Mouse (Mus musculus) gastrocnemius, postnatal 25 days (tissue): Measurements from ENCODE around the gene Rfng. TPM values are rescaled to one million over a fixed set of nuclear protein-coding genes. Genes with fewer than 3 reads are reported as not detected.
"Not testable (repeated sequence)": the region's sequence is repeated elsewhere in the genome, so short reads cannot be mapped to it uniquely, and the experiment has no call there.

Source experiments
- DNase-seq: peaks from one replicate; pipeline ENCODE4 v3.0.0; 2022
- total RNA-seq, 2 experiments: library from RNA; stranded (reverse); gene quantifications; 1 replicate in 1 of 2; 2 replicates in 1 of 2; pipeline ENCODE4 v1.2.3; 2021

Gene Rfng
- total RNA-seq, 2 experiments from 2014 or later, result 9.6 to 11.0 TPM

- no peak for DNase-seq
These were observed 28.1 kb upstream of the Rfng start for GRCm38 (mm10) chr11:120812068-120812467.

DNA sequence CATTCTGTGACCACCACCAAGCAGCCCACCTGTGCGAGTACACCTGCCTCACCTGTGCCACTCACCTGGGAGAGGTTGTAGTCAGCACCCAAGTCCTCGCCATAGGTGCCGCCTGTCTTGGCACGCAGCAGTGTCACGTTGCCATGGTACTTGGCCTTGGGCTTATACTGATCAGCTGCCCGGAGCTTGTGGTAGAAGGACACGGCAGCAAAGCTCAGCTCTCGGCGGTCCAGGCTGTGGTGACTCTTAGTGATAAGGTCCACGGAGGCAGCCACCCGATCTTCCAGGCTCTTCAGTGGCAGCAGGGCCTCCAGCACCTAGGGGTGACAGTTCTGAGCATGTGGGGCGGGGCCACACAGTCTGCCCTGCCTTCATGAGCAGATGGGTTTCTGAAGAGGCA lies 24.0 kb upstream of the Rfng start:
- no peak for DNase-seq

GRCm38 (mm10) chr11:120805375-120806298 lies 21.6 kb upstream of the Rfng start:
- no peak for DNase-seq

DNA sequence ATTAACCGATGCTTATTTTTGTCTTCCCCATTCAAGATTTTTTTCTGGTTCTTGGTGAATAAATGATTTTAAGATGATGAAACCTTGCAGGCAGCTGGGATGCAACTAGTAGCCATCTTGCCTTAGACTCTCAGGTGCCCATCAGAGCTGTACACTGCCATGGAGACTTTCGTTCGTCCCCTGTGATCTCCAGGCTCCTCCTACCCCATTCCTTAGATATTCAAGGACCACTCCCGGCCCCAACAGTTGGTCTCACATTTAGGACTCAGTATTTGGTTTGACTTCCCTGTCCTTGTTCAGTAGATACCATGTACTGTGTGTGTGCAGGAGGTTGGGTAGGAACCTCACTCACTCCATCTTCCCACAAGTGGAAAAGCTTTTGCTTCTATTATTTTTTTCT lies 20.8 kb upstream of the Rfng start:
- DNase-seq, result no peak

DNA sequence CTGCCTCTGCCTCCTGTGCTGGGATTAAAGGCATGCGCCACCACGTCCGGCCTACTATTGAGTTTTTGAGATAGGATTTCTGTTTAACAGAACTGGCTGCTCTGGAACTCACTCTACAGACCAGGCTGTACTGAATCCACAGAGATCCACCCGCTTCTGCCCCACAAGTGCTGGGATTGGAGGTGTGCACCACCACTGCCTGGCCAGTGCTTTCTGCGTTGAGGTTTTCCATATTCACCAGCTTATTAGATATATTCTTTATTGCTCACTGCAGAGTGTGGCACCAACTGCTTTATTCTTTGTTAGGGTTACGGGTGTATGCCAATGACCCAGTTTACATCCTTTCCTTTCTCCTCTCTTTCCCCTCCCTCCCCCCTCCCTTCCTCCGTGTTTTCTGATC lies 20.3 kb upstream of the Rfng start:
- no peak for DNase-seq

DNA sequence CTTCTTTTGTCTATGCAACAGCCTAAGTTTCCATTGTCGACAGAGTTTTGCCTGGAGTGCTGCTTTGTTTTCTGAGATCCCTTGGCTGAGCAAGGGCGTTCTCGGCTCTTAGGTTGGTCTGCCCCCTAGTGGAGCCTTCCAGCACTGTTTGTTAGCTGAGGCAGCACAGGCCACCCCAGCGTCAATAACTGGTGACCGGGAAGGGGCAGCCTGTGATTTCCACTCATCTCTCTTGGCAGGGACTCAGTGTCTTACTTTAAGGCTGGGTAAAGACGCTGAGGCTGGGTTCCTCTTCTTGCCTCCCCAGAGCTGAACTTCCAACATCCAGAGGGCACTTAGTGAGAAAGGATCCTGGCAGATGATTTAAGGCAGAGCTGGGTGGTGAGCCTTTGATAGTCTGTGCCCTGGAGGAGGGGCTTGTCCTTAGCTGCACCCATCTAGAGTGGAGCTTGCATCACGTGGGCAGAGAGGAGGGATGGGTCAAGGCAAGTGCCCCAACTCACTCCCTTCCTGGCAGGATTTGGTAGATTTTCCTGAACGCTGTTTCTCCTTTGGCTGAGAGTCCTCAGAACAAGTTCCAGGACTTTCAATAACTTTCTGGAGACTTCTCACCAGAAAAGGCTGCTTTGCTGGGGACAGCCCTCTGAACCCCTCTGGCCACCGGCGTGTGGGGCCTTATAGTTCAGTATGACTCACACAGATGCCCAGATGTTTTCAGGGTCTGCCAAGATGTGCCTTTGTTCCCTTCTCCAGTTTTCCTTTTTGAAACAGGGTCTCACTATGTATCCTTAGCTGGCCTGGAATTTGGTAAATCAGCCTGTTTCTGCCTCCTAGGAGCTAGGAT lies 16.3 kb upstream of the Rfng start:
- DNase-seq, result peak; percentile 86

DNA sequence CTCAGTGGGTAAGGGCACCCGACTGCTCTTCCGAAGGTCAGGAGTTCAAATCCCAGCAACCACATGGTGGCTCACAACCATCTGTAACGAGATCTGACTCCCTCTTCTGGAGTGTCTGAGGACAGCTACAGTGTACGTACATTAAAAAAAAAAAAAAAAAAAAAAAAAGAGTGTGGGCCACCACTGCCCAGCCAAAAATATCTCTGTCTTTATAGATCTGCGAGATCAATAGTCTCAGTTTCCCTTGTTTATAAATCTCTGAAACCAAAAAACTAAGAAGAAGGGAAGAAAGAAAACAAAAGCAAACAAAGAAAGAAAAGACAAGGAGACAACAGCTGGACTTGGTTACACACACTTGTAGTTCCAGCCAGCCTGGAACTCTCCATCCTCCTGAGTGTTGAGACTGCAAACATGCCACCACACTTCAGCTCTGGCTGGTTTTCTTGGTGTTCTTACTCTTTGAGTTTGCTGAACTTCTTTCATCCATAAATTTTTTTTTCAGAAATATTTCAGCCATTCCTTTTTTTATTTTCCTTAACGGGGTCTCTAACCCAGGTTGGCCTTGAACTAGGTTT lies 15.4 kb upstream of the Rfng start:
- DNase-seq, result no peak

- DNase-seq, result no peak
These were observed 14.2 kb upstream of the Rfng start for GRCm38 (mm10) chr11:120798244-120798643.

- no peak for DNase-seq
These were observed 12.6 kb upstream of the Rfng start for GRCm38 (mm10) chr11:120796614-120796946.

- peak; percentile 95 for DNase-seq
These were observed 12.0 kb upstream of the Rfng start, which contains the start of gene Dus1l for GRCm38 (mm10) chr11:120795756-120796613. Gene Dus1l, minus strand, starts transcription at chr11:120796403.

DNA sequence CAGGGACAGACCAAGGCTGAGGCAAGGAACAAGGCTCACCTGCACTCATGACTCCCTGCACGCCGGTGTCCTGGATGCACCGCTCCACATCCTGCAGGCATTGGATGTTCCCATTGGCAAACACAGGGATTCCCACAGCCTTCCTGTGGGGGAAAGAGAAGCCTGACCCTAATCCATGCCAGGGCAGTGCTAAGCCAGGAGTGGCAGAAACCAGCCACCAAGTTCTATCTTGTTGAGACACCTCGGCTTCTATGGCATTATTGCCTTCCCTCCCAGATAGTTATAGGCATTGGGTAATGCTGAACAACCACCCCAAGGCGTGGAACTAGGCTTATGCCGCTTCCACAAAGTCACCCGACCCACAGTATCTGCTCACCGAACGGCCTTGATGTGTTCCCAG lies 8.6 kb upstream of the Rfng start:
- DNase-seq, result no peak

DNA sequence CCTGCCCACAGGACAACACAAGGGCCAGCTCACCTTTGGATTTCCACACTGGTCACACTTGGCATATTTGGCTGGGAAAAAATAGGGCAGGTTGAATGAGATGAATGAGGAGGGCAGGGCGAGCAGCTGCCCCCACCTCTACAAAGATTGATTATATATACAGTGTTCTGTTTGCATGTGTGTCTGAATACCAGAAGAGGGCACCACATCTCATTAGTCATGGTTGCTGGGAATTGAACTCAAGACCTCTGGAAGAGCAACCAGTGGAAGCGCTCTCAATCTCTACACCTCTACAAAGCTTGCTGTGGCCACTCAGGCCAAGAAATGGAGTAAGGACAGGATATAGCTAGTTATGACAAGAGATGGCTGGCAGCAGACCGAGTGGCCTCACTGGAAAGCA lies 5.8 kb upstream of the Rfng start:
- no peak for DNase-seq

GRCm38 (mm10) chr11:120789355-120789754 lies 5.3 kb upstream of the Rfng start:
- DNase-seq, result no peak

DNA sequence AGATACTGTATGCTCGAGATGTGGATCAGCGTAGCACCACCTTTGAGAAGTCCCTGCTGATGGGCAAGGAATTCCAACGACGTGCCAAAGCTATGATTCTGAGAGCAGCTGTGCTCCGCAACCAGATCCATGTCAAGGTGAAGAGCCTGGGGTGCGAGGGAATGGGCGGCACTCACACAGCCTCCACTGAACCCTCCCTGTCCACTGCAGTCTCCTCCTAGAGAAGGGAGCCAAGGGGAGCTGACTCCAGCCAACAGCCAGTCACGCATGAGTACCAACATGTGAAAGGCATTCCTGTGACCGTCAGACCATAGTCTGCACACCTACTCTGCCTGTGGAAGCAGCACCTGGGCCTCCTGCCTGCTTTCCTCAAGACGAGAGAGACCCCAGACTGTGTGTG lies 4.5 kb upstream of the Rfng start:
- DNase-seq, result not testable (repeated sequence)

GRCm38 (mm10) chr11:120785145-120785544 lies 1.1 kb upstream of the Rfng start:
- DNase-seq, result no peak

GRCm38 (mm10) chr11:120783426-120784063 lies 462 bp downstream of the Rfng start:
- DNase-seq, result no peak

DNA sequence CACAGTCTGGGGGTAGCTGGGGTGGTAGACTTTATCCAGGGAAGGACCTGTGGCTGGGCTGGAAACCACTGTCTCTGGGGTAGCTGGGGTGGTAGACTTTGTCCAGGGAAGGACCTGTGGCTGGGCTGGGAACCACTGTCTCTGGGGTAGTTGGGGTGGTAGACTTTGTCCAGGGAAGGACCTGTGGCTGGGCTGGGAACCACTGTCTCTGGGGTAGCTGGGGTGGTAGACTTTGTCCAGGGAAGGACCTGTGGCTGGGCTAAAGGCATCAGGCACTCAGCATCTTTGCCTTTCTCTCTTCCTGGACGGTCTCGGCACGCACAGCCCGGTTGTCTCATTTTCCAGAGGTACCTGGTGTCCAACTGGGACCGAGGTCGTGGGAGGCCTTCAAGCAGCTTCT lies 2.6 kb downstream of the Rfng start:
- DNase-seq, result not testable (repeated sequence)

GRCm38 (mm10) chr11:120779876-120780275 lies 4.1 kb downstream of the Rfng start:
- DNase-seq, result no peak

GRCm38 (mm10) chr11:120777123-120777522 lies 6.9 kb downstream of the Rfng start:
- no peak for DNase-seq

DNA sequence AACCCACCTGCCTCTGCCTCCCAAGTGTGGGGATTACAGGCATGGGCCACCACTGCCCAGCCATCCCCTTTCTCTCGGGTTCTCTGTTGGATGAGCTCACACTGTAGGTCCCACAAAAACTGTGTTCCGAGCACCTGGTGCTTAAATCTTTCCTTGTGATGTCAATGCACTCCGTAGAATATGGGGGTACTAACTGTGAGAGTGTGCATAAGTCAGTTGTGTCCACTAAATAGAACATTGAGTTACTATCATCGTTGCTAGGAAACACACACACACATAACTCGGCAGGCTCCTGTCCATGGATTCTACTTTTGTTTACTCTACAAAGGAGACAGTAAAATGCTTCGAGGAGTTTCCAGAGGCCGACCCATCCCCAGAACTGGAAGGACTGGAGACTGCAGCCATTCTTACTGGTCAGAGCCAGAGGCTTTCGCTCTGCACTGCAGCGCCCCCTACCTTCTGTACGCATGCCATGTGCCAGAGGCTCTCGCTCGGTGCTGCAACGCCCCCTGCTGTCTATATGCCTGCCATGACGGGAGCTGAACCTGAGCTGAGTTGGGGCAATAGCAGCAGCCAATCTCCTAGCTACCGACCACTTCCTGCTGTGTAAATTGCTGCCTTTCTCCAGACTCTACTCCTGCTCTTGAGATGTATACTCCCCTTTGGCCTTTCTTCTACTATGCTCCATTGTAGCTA lies 8.1 kb downstream of the Rfng start:
- peak; percentile 87 for DNase-seq
